In genomic region chr15:82147611-82148111, GRCm38 (mm10) we compare ENCODE assay signal across 8 mouse cellular contexts. TPM values are rescaled to one million over a fixed set of nuclear protein-coding genes. Genes with fewer than 3 reads are reported as not detected.
DNase-seq lines count a peak whose midpoint lies in the region; ATAC-seq and TF ChIP-seq lines count a peak whose summit lies in the region.

No protein-coding gene starts in this region.

- no peaks in the 10 kb centered on the region for H3K27me3 ChIP-seq in E14TG2a.4 (ENCODE audit: insufficient read depth, low read length)
- no peaks in the 10 kb centered on the region for H3K27me3 ChIP-seq in erythroblast, embryonic 14.5 days (ENCODE audit: control insufficient read depth)
- H3K27me3 ChIP-seq in lung, embryonic 15.5 days = no peaks in the 10 kb centered on the region

- H3K9me3 ChIP-seq in E14TG2a.4 (ENCODE audit: low read length) = peaks cover 4% of the 10 kb centered on the region; the same call in 1 of the 2 replicates
- no peaks in the 10 kb centered on the region for H3K9me3 ChIP-seq in erythroblast, embryonic 14.5 days (ENCODE audit: control insufficient read depth, low read length)
- H3K9me3 ChIP-seq in lung, embryonic 15.5 days = no peaks in the 10 kb centered on the region

- peaks cover 76% of the 10 kb centered on the region for H3K4me1 ChIP-seq in E14TG2a.4 (replicated peaks; ENCODE audit: low read depth, low read length)
- peaks cover 7% of the 10 kb centered on the region; the same call in 1 of the 2 replicates for H3K4me1 ChIP-seq in bone marrow, adult 2 months (ENCODE audit: control insufficient read depth, insufficient read depth, low read length)
- peaks cover 68% of the 10 kb centered on the region for H3K4me1 ChIP-seq in erythroblast, embryonic 14.5 days (ENCODE audit: control insufficient read depth)
- peaks cover 36% of the 10 kb centered on the region for H3K4me1 ChIP-seq in lung, embryonic 15.5 days

- peak overlapping the region; percentile 81 for H3K9ac ChIP-seq in lung, embryonic 15.5 days

- intact Hi-C loops in heart, postnatal 10 days (cut with DNase I) = no loop called here

- DNase-seq in heart, postnatal 10 days = peak; percentile 70 to 75
- DNase-seq in layer of hippocampus, adult 18-20 months (ENCODE audit: low spot score in 2 of 2) = peak; percentile 53 to 59
- DNase-seq in retina, postnatal 7 days (ENCODE audit: low read depth, low spot score) = peak; percentile 38
- no peak for DNase-seq in natural killer cell, adult 2 months (ENCODE audit: low spot score in 2 of 2)

- TF ChIP-seq POLR2A in bone marrow, adult 2 months (IDR thresholded peaks at IDR 0.05; ENCODE audit: borderline replicate concordance, control insufficient read depth, low read depth, low read length) = no peak

- under 1% methylated on average over 50 of the region's 50 CpGs for WGBS in bone marrow, adult 2 months
- under 1% methylated on average over 42 of the region's 50 CpGs for WGBS in lung, embryonic 15.5 days

- H3K27ac ChIP-seq in bone marrow, adult 2 months (ENCODE audit: control insufficient read depth, insufficient read depth, low read depth, low read length, poor library complexity) = peak overlapping the region; percentile 76
- peak overlapping the region; percentile 93 for H3K27ac ChIP-seq in lung, embryonic 15.5 days

- no peak for TF ChIP-seq CTCF in E14TG2a.4 (conservative IDR thresholded peaks at IDR 0.05; ENCODE audit: low read length)
- no peak for TF ChIP-seq CTCF in bone marrow, adult 2 months (IDR thresholded peaks at IDR 0.05; ENCODE audit: control insufficient read depth, insufficient read depth, low read length)

- H3K4me3 ChIP-seq in E14TG2a.4 (replicated peaks; ENCODE audit: low read length) = peak overlapping the region; percentile 96
- H3K4me3 ChIP-seq in bone marrow, adult 2 months (replicated peaks; ENCODE audit: control insufficient read depth, low read depth, low read length) = peak overlapping the region; percentile 89
- peak overlapping the region; percentile 97 for H3K4me3 ChIP-seq in erythroblast, embryonic 14.5 days (replicated peaks)
- H3K4me3 ChIP-seq in lung, embryonic 15.5 days = peak overlapping the region; percentile 90

- peaks cover 38% of the 10 kb centered on the region for H3K36me3 ChIP-seq in E14TG2a.4 (ENCODE audit: insufficient read depth, low read length)
- peaks cover 32% of the 10 kb centered on the region for H3K36me3 ChIP-seq in erythroblast, embryonic 14.5 days (ENCODE audit: control insufficient read depth)
- no peaks in the 10 kb centered on the region for H3K36me3 ChIP-seq in lung, embryonic 15.5 days

- ATAC-seq in lung, embryonic 15.5 days (ENCODE audit: borderline replicate concordance, extremely low read depth, low FRiP score, low TSS enrichment) = peak; percentile 12; the same call in 1 of the 2 replicates

- H3K4me2 ChIP-seq in lung, embryonic 15.5 days = peak overlapping the region; percentile 80

RNA-seq across cellular contexts. Expression of gene Srebf2, which starts 0.7 kb away (rescaled TPM):
- polyA plus RNA-seq in bone marrow, adult 2 months (2011; ENCODE audit: insufficient read depth, insufficient read length, low replicate concordance, missing spikeins) = 19.3 and 46.3 TPM in 2 replicates
- 14.2 and 17.0 TPM in 2 replicates for polyA plus RNA-seq in erythroblast, embryonic 14.5 days (2012)
- total RNA-seq in heart, postnatal 10 days (2021) = 10 to 100 TPM; 35.1 to 38.8 TPM
- 100 to 1,000 TPM; 175 to 189 TPM for total RNA-seq in layer of hippocampus, adult 18-20 months (2021)
- polyA plus RNA-seq in lung, embryonic 15.5 days (2015; fragmentation: Nextera tagmentation; extraction: Ambion mirVana) = 126 and 132 TPM in 2 replicates

RNA-seq across cellular contexts. Expression of gene Ccdc134, which starts 19.9 kb away (rescaled TPM):
- polyA plus RNA-seq in bone marrow, adult 2 months (2011; ENCODE audit: insufficient read depth, insufficient read length, low replicate concordance, missing spikeins) = 23.8 and 28.2 TPM in 2 replicates
- 0.70 and 0.73 TPM in 2 replicates for polyA plus RNA-seq in erythroblast, embryonic 14.5 days (2012)
- 1 to 10 TPM; 5.1 to 5.5 TPM for total RNA-seq in heart, postnatal 10 days (2021)
- total RNA-seq in layer of hippocampus, adult 18-20 months (2021) = 10 to 100 TPM; 12.4 to 12.9 TPM
- polyA plus RNA-seq in lung, embryonic 15.5 days (2015; fragmentation: Nextera tagmentation; extraction: Ambion mirVana) = 19.4 and 20.9 TPM in 2 replicates

Comparison
In these comparisons a context has a peak if more than half of its experiments do, and no peak if none do; other contexts are left out.
1. DNase-seq: peak in heart, postnatal 10 days (2 of 2), layer of hippocampus, adult 18-20 months (2 of 2) and retina, postnatal 7 days (single experiment); none in natural killer cell, adult 2 months (0 of 2).
2. RNA of gene Ccdc134, which starts 19.9 kb away (polyA plus RNA-seq): 23.8 to 28.2 TPM in bone marrow, adult 2 months and 19.4 to 20.9 TPM in lung, embryonic 15.5 days; 0.70 to 0.73 TPM in erythroblast, embryonic 14.5 days; every median in the first group is over 10 times any median in the second.
3. Peak in every context shown above with its lines, with median percentiles within 50 percentile points of each other: H3K4me3 ChIP-seq.